Mouse (Mus musculus) megakaryocyte-erythroid progenitor cell, adult 5-6 weeks (primary cell): ENCODE data around the gene 4430402I18Rik. TPM values are rescaled to one million over a fixed set of nuclear protein-coding genes. Genes with fewer than 3 reads are reported as not detected.

Experiments used
- ATAC-seq: replicated peaks from 2 replicates; pipeline ENCODE4 v1.8.0; 2016; ENCODE audit warnings: mild to moderate bottlenecking, inconsistent platforms; ENCODE audit not compliant: severe bottlenecking, poor library complexity, low FRiP score, low TSS enrichment
- total RNA-seq, 2 experiments: library from RNA; stranded (forward) in 1 of 2; stranded (reverse) in 1 of 2; fragments of 200-1000, 215-1000 nt in 1 of 2; fragments of >200 nt in 1 of 2; fragmentation: Nextera tagmentation in 1 of 2; gene quantifications; 2 replicates each; pipeline ENCODE4 v1.2.3; 2014 to 2017

The 4430402I18Rik gene
- total RNA-seq, 2 experiments from 2014 or later, result not detected

DNA sequence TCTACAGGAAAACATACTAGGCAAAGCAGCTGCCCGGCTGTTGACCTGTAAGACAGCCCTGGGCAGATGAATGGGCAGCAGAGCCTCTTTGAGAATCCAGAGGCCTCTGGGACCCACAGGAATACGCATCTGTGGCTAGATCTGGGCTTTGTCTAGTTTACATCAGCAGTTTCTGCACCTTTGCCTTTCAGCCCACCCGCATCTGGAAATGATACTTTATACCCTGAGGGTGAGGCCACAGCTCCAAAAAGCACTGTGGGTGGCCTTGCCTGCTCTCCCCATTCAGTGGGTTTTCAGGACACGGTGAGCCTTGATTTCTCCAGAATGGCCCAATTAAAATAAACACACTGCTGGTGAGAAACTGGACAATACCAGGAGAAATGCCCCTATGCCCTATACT lies 59.4 kb downstream of the 4430402I18Rik start:
- no peak for ATAC-seq

DNA sequence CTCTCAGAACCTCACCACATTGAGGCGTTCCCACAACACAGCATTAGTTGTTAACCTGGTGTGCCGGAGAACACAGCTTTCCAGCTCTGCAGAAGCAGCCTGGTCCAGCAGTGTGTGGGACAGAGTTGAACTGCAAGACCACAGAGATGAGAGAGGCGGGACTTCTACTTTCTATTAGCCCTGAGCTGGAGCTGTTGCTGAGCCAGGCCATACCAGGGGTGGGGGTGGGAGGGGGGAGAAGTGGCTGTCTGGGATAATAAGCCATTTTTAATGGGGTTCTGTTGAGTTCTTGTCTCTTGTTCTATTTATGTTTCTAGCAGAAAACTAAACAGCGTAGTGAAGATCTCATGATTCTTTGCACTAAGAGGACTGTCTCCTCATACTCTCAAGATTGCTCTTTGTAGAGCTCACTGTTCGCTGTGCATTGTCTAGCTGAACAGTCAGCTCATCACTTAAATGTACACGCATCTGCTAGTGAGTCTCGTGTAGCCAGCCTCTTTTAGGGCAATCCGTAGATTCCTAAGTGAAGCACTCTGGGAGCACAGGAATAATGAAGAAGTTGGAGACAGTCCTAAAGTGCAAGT lies 64.0 kb downstream of the 4430402I18Rik start:
- ATAC-seq, result no peak

DNA sequence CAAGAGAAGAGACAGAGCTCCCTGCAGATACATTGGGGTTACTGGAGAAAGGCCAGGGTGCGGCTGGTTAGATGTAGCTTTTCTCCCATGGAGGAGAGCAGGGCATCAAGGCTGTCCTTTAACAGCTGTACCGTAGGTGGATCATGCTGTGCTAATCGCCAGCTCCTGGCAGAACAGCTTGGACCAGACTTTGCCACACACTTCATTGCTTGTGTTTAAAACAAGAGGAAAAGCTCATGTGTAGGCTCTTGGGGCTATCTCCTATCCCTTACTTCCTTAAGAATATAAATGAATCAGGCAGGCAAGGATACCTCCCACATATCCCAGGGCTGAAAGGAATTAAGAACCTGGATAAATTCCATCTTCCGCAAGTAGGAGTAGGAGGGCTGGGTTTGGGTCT lies 64.8 kb downstream of the 4430402I18Rik start:
- ATAC-seq, result no peak

DNA sequence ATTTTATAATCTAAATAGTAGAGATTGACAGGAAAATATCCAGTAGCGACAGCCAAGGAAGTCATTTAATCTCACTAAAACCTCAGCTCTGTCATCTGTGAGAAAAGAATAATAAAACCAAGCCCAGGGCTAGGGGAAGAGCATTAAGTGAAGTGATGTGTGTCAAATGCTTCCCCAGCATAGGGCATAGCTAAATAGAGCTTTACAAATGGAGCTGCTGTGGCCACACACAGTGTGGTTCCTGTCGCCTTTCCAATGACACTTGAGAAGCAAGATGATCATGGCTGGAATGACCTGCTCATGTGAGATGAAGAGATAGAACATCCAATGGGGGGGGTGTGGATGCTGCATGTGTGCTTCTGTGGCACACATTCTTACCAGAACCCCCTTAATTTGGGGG lies 65.5 kb downstream of the 4430402I18Rik start:
- ATAC-seq, result no peak

DNA sequence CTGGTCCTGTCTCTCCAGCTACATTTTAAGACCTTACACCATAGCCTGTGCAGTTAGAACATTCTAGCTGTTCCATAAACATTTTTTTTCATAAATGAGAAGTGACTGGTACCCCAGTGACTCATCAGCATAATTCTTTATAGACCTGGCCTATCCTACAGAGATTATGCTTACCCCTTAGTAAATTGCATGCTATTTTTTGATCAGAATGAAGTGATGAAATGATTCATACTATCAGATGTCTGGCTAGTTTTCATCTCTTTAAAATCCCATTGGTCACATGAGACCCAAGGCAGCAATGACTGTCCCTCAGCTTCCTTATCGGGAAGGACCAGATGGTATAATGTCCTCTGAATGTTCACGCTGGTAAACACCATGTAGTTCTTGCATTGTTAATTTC lies 66.8 kb downstream of the 4430402I18Rik start:
- no peak for ATAC-seq

DNA sequence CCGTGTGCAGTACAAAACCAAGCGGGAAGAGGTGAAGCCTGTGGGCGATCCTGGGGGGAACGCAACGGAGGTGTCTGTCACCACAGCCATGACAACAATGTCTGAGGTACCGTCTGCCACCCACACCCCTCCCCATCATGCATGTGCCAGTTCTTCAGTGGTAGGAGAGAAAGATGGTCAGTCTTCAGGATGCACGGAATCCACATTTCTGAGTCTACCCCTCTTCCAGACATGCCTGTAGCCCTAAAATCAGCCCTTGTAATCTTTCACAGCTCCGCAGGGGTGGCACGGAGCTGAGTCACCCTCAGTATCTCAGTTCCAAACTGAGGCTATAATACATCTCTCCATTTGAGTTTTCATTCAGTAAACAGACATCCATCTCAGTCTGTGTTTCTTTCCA lies 70.1 kb downstream of the 4430402I18Rik start:
- ATAC-seq, result no peak

DNA sequence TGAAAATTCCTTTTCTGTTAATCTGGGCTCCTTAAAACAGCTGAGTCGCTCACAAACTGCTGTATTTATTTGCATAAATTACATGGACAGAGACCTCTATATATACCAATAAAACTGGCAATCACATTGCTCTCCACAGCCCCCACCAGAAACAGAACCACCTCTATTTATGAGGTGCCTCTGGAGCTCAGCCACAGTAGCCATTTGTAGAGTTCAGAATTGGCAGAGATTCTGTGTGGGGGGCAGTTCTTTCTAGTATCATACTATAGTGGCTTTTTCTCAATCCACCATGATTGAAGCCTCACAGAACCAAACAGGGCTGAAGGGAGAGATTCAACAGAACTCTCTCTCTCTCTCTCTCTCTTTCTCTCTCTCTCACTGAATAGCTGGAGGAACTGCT lies 71.0 kb downstream of the 4430402I18Rik start:
- ATAC-seq, result no peak

DNA sequence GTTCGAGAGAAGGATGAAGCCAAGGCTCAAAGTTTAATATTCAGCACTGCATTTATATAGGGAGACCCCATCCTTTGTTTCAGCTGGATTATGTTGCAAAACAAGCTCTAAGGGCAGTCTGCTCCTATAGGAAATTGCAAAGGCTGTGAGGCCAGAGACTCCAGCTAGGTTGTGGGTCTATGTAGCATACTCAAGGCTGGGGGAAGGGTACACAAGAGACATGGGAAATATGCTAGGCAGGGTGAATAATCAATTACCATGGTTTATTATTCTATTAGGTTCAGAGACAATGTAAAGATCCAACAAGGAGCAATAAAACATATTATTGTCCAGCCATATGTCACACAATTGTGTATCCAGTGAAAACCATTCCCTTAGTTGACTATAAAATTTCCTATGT lies 75.7 kb downstream of the 4430402I18Rik start:
- ATAC-seq, result no peak

DNA sequence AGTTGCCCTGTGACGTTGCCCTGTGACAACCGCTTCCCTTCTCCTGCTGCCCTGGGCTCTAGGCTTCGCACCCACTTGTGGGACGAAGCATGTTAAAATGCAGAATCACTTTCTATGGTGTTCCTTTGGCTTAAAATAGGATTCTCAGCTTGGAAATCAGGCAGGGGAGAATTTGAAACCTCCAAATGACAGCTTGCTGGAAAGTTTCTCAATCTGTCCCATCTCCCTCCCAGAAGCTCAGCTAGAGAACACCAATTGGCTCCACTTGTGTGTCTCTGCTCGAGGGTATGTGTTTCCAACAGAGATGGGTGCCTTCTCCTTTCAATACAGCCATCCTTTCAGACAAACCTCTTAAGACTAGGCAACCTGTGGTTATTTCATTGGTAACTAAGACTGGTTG lies 76.4 kb downstream of the 4430402I18Rik start:
- no peak for ATAC-seq

DNA sequence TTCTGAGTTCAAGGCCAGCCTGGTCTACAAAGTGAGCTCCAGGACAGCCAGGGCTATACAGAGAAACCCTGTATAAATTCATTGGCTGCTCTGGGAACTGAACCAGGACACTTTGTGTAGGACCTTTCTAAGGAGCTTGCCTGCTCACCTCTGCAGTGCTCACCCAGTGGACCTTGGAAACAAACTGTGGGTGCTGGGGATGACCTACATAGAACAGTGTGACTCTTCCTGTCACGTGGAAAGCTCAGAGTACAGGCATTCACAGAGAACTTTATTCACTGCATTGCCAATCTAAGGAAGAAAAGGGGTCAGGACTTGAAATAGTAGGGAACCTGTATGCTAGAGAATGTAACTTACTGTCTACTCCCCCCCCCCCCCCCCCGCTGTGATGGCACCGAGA lies 78.3 kb downstream of the 4430402I18Rik start:
- ATAC-seq, result no peak

DNA sequence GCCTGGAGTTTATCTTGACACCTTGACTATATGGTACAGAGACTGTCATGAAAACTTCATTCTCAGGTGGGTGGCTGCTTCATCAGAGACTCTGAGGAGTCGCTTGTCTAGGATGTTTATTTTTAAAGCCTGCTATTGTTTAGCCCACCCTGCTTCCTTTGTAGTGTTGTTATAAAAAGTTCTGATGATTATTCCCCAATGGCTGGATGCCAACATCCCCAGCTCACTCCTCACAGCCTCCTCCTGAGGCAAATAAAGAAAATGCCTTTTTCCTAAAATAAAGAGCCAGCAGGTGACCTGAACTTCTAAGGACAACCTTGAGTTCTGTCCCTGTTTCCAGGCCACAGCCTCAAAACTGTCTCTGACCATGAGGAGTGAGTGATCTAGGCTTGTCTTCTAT lies 79.1 kb downstream of the 4430402I18Rik start:
- ATAC-seq, result no peak

DNA sequence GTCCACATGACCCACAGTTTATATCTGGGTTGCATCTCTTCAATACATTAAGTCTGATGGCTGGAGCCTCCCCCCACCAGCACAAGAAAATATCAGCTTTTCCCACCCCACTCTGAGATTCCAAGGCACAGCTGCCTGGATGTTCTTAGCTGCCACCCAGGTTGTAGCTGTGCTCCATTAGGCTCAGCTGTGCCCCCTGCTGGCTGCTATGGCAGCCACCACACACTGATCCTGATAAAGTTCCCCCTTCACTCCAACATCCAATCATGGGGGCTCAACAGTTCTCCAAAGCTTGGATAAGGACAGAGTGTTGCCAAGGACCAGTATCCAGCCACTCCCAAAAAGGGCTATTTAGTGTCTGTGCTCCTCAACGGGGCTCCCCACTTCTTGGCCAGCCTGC lies 84.5 kb downstream of the 4430402I18Rik start:
- ATAC-seq, result 0 out of 2 replicates have a peak, but pooled peaks have one; percentile 44

DNA sequence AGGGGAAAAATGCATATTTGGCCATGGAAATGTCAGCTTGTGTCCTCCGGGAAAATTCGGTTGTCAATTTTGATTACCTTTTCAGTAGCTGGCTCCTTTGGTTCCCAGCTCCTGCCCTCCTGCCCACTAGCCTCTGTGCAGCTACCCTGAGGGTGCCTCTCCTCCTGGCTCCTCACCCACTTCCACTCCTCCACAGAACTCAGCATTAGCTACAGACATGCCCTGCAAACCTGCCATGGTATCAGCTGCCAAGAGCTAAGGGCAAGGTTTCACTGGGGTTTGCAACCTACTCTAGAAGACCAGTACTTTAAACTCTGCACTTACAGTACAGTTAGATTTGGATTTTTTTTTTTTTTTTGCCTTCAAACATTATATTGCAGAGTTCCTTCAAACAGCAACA lies 88.1 kb downstream of the 4430402I18Rik start:
- ATAC-seq, result no peak

DNA sequence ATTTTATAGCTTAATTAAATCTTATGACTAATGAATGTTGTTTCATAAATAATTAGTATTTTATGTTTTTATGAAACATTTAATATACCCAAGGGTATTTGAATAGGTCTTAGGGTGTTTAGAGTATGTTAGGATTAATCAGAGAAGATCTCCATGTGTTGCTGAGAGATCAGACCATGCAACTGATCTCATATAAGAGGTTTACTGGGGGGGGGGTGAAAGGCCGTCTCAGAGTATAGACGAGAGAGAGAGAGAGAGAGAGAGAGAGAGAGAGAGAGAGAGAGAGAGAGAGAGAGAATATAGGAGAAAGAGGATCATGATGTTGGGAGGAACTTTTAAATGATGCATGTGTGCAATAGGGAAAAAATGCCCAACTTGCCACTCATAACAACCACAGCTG lies 97.2 kb downstream of the 4430402I18Rik start:
- no peak for ATAC-seq

DNA sequence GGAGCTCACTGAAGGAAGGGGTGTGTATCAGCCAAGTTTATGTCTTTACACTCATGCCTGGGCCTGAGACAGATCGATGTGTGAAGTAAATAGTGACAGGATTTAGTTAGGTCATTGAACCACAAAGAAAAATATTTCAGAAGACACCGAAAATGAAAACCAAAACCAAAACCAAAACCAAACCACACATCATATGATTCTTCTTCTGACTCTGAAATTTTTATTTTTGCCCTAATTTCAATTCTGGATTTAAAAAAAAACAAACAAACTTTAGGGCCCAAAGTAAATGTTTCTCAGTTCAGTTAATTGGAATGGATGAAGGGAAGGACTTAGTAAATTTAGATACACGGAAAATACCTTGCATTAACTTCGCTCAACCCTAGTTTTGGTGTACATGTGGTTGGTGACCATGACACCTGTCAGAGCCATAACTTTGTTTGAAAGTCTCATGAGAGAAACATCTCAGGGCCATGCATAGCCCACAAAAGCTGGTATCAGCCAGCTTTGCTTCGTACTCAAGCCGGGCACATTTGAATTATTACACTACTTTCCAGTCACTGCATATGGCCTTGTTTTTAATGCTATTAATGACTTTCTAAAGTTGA lies 98.2 kb downstream of the 4430402I18Rik start:
- ATAC-seq, result no peak

DNA sequence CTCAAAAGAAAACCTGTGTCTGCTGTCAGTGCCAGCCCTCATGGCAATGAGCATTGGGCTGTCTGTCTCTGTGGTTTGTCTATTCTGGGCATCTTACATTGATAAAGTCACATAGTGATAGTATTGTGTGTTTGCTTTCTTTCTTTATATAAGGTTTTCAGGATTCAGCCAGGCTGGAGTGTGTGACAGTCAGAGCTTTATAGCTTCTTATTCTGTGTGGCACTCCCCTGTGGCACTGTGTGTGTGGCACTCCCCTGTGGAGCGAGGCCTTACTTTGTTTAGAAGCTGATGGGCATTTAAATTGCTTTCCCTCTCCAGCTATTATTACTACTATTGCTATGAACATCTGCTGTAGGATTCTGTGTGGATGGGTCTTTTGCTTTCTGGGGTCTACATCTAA lies 102.1 kb downstream of the 4430402I18Rik start:
- no peak for ATAC-seq

DNA sequence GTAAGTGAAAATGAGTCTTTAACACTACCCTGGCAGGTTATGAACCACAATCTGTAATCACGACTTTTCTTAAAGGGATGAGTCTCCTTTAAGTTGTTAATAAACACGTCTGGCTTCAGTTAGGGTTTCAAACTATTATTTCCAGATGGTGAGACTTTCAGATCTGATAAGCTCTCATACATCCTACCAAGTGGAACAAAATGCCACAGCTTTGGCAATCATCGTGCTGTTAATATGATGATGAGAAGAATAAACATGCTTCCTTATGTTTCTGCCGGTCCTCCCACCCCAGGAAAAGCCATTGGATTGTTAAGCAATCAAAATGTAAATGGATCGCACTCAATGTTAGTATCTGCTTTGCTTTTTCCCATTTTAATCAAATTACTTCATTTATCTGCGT lies 102.6 kb downstream of the 4430402I18Rik start:
- no peak for ATAC-seq

DNA sequence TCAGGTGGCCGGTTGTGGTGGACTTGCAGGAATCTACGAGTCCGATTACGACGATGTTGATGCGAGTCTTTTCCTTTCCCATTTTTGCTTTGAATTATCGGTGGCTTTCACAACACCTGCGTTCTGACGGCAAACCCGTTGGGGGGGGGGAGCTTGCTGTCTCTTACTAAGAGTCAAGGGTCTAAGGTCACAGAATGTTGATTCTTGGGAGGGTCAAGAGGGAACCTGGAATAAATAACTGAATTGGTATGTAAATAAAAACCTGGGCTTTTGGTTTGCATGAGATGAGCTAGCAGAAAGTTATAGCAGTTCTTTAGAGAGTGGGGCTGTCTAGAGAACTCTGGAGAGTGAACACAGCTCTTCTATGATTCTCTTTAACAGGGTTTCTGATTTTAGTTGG lies 104.0 kb downstream of the 4430402I18Rik start:
- no peak for ATAC-seq

DNA sequence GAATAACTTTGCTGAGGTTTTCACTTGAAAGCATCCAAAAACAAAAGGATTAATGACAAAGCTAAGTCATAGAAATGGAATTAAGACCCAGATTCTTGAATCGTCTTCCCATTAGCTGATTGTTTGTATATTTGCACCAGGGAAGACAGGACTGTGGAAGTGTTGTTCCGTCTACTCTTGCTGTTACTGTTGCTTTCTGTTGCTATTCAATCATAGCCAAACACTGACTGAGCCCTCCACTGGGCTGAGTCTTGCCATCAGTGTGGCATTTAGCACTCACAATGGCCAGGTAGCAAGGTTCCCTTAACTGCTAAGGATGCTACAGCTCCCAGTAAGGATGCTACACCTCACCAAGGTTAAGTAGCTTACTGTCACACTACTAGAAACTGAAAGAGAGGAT lies 107.4 kb downstream of the 4430402I18Rik start:
- ATAC-seq, result no peak

DNA sequence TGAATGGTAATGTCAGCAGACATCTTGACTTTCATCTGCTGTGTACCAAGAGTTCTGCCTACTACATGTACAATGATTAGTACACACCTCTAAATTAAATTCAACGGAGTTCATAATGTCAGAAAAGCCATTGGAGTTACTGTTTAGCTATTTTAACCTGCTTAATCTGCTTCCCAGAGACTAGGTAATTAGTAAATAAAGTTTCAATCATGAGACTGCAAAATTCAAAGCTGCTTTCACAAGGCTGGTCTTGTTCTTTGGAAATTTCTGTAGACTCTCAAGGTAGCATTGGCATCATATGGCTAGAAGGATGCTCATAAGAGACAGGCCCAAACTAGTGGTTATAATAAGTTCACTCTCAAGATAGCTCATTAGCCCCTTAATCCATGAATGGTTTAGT lies 112.8 kb downstream of the 4430402I18Rik start:
- ATAC-seq, result no peak

DNA sequence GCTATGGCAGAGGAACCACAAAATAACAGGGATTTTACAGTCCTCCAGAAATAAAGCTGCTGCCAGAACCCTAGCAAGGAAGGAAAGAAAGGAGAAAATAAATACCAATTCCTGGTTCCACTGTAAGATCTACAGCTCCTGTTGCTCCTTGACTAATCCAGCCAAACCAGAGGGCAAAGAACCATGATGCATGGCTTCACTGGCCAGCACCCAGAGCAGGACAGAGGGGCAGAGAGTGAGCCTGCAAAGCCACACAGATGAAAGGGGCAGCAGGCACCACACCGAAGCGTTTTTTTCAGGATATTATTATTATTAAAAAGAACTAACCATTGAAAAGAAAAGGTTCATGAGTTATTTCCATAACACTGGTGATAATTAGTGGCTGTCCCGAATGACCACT lies 115.6 kb downstream of the 4430402I18Rik start:
- ATAC-seq, result no peak

DNA sequence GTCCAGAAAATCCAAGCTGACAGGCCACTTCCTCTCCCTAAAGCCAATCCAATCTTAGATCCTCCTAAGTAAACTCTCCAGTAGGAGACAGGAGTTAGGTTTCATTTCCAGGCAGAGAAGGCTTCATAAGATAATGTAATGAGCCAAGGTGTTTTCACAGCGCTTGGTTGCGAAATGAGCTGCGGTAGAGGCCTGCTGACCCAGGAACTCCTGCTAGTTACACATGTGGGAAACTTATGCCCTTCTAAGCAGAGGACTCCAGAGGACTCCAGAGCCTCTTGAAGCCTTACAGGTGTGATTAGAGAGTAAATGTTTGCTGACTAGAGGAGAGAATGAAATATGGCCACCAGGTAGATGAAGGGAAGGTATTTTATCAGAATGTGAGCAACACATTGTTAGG lies 117.1 kb downstream of the 4430402I18Rik start:
- no peak for ATAC-seq
